Mouse (Mus musculus) forebrain, embryonic 14.5 days (tissue): ENCODE measurements at regions not wholly inside any gene's neighbourhood (a gene's known extent, or its start where the extent isn't known, plus 50 kb on each side); places are given as distances from the start of the nearest gene placed in this dataset.
A peak's percentile ranks its signal among the peaks of the same experiment; 100 is the strongest.

ENCODE experiments used
- ATAC-seq: fragments of 200-750 bp; cut with Nextera tagmentation; 2 replicates; pipeline ENCODE4 v1.8.0; 2017; ENCODE audit warnings: mild to moderate bottlenecking, moderate library complexity
- DNase-seq: peaks from one replicate; pipeline ENCODE4 v3.0.0-alpha.2; 2015; ENCODE audit warnings: low spot score
- H3K27ac ChIP-seq: fragments of 300-500 bp; sonication (generic); 2 replicates; pipeline ENCODE4 v1.5.1; 2014; ENCODE audit warnings: low read depth, mild to moderate bottlenecking, control low read depth, low read length, moderate library complexity
- H3K27me3 ChIP-seq: fragments of 300-500 bp; sonication (generic); replicated peaks from 2 replicates; pipeline ENCODE4 v1.6.1; 2014; ENCODE audit warnings: low read length, control low read depth, mixed read lengths; ENCODE audit not compliant: control insufficient read depth, insufficient read depth
- H3K36me3 ChIP-seq: fragments of 300-500 bp; sonication (generic); 2 replicates; pipeline ENCODE4 v1.6.1; 2014; ENCODE audit warnings: low read length, control low read depth; ENCODE audit not compliant: control insufficient read depth, insufficient read depth
- H3K4me1 ChIP-seq: fragments of 300-500 bp; sonication (generic); 2 replicates; pipeline ENCODE4 v1.6.1; 2014; ENCODE audit warnings: antibody characterized with exemption, low read length, control low read depth; ENCODE audit not compliant: control insufficient read depth, insufficient read depth
- H3K4me2 ChIP-seq: fragments of 300-500 bp; sonication (generic); 2 replicates; pipeline ENCODE4 v1.6.1; 2014; ENCODE audit warnings: mild to moderate bottlenecking, control low read depth, low read length
- H3K4me3 ChIP-seq: fragments of 300-500 bp; sonication (generic); 2 replicates; pipeline ENCODE4 v1.5.1; 2014; ENCODE audit warnings: low read depth, low read length, control low read depth
- H3K9ac ChIP-seq: fragments of 300-500 bp; sonication (generic); 2 replicates; pipeline ENCODE4 v1.6.1; 2014; ENCODE audit warnings: mild to moderate bottlenecking, low read length, control low read depth, moderate library complexity
- H3K9me3 ChIP-seq: fragments of 300-500 bp; sonication (generic); replicated peaks from 2 replicates; pipeline ENCODE4 v1.6.1; 2016; ENCODE audit warnings: low read length, control low read depth, mixed read lengths; ENCODE audit not compliant: control insufficient read depth
- WGBS: fragments of 180-500 bp; shearing (Covaris S2); extraction: QIAGEN DNeasy Blood & Tissue Kit; methylation state at CpG from one replicate; pipeline ENCODE4 v1.1.7; 2014; 5-methylcytosine and 5-hydroxymethylcytosine counted together

- peaks cover 7% of the 10 kb centered on the region for H3K4me1 ChIP-seq
- no peak overlapping the region for H3K27ac ChIP-seq
- ATAC-seq (no peak), DNase-seq (no peak)
- no peaks in the 10 kb centered on the region for H3K27me3 ChIP-seq
- H3K4me3 ChIP-seq, result no peak overlapping the region
- no peaks in the 10 kb centered on the region for H3K9me3 ChIP-seq
- H3K4me2 ChIP-seq, result no peak overlapping the region
- 94% methylated on average over 7 of the region's 7 CpGs for WGBS
- H3K36me3 ChIP-seq, result no peaks in the 10 kb centered on the region
- H3K9ac ChIP-seq, result no peak overlapping the region
These were observed 179.9 kb downstream of the Zfp36l1 start for GRCm38 (mm10) chr12:79932905-79933304.

DNA sequence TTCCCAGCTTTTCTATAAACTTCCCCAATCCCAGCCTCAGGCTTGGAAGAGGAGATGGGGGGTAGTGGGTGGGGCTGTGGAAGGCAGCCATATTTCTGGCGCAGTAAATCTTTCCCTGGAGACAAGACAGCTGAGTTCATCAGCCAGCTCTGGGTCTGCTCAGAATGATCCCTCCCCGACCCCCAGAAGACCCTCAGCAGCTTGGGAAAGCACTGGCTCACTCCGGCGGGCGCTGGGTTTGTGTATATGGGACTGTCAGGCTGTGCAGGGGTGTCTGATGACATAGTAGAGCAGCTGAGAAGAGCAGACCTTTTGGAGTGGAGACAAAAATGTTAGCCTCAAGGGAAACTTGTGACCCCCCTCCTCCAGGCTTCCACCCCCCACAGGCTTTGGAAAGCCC lies 181.4 kb downstream of the Zfp36l1 start:
- no peak overlapping the region for H3K4me3 ChIP-seq
- H3K27ac ChIP-seq, result no peak overlapping the region
- no peak overlapping the region for H3K9ac ChIP-seq
- no peak for DNase-seq
- ATAC-seq, result no peak
- H3K27me3 ChIP-seq, result no peaks in the 10 kb centered on the region
- no peaks in the 10 kb centered on the region for H3K36me3 ChIP-seq
- H3K9me3 ChIP-seq, result no peaks in the 10 kb centered on the region
- peaks cover 14% of the 10 kb centered on the region for H3K4me1 ChIP-seq
- H3K4me2 ChIP-seq, result no peak overlapping the region
- WGBS, result 80% methylated on average over 5 of the region's 5 CpGs

GRCm38 (mm10) chr12:79929846-79930245 lies 183.0 kb downstream of the Zfp36l1 start:
- no peaks in the 10 kb centered on the region for H3K36me3 ChIP-seq
- no peak overlapping the region for H3K4me2 ChIP-seq
- DNase-seq, result no peak
- peaks cover 28% of the 10 kb centered on the region for H3K4me1 ChIP-seq
- ATAC-seq, result no peak
- H3K27ac ChIP-seq, result no peak overlapping the region
- H3K9ac ChIP-seq, result no peak overlapping the region
- H3K9me3 ChIP-seq, result no peaks in the 10 kb centered on the region
- WGBS, result 88% methylated on average over 6 of the region's 6 CpGs
- no peaks in the 10 kb centered on the region for H3K27me3 ChIP-seq
- H3K4me3 ChIP-seq, result no peak overlapping the region

GRCm38 (mm10) chr12:79928739-79929380 lies 184.0 kb downstream of the Zfp36l1 start:
- H3K27me3 ChIP-seq, result no peaks in the 10 kb centered on the region
- H3K36me3 ChIP-seq, result no peaks in the 10 kb centered on the region
- peak overlapping the region; percentile 39; the same call in 1 of the 2 replicates for H3K27ac ChIP-seq
- no peak for ATAC-seq
- no peak for DNase-seq
- H3K4me1 ChIP-seq, result peaks cover 37% of the 10 kb centered on the region
- no peak overlapping the region for H3K4me2 ChIP-seq
- 59% methylated on average over 6 of the region's 6 CpGs for WGBS
- H3K4me3 ChIP-seq, result no peak overlapping the region
- no peak overlapping the region; the same call in 1 of the 2 replicates for H3K9ac ChIP-seq
- H3K9me3 ChIP-seq, result no peaks in the 10 kb centered on the region

DNA sequence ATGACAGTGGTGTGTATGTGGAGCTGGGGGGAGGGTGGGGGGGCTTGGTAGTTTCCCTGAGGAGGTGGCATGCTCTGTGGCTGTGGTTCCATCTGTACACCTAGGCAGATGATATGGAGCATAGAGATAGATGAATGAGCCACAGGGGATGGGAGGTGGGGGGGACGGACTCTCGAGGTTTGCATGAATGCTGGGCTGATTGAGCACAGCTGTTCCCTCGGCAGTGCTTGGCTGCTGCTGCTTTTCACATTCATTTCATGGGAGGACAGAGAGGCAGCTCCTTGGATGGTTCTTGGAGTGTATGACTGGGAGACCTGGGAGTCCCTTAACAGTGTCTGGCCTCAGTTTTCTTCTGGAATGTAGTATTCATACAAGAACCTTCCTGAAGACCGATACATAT lies 184.5 kb downstream of the Zfp36l1 start:
- Histone ChIP-seq H3K4me1 (peaks cover 37% of the 10 kb centered on the region), H3K4me2 (no peak overlapping the region), H3K9ac (no peak overlapping the region; the same call in 1 of the 2 replicates), H3K27me3 (no peaks in the 10 kb centered on the region), H3K4me3 (no peak overlapping the region), H3K9me3 (no peaks in the 10 kb centered on the region), H3K36me3 (no peaks in the 10 kb centered on the region), H3K27ac (peak overlapping the region; percentile 48; the same call in 1 of the 2 replicates)
- DNase-seq (peak; percentile 56), ATAC-seq (no peak)
- 48% methylated on average over 4 of the region's 4 CpGs for WGBS

GRCm38 (mm10) chr12:79925704-79926588 lies 186.9 kb downstream of the Zfp36l1 start:
- H3K36me3 ChIP-seq, result no peaks in the 10 kb centered on the region
- H3K27me3 ChIP-seq, result no peaks in the 10 kb centered on the region
- H3K4me1 ChIP-seq, result peaks cover 48% of the 10 kb centered on the region
- peak overlapping the region; percentile 16 for H3K4me2 ChIP-seq
- peak overlapping the region; percentile 96 for H3K27ac ChIP-seq
- 16% methylated on average over 6 of the region's 6 CpGs for WGBS
- H3K9me3 ChIP-seq, result no peaks in the 10 kb centered on the region
- ATAC-seq (peak; percentile 38), DNase-seq (peak; percentile 79)
- H3K9ac ChIP-seq, result peak overlapping the region; percentile 33
- H3K4me3 ChIP-seq, result no peak overlapping the region

DNA sequence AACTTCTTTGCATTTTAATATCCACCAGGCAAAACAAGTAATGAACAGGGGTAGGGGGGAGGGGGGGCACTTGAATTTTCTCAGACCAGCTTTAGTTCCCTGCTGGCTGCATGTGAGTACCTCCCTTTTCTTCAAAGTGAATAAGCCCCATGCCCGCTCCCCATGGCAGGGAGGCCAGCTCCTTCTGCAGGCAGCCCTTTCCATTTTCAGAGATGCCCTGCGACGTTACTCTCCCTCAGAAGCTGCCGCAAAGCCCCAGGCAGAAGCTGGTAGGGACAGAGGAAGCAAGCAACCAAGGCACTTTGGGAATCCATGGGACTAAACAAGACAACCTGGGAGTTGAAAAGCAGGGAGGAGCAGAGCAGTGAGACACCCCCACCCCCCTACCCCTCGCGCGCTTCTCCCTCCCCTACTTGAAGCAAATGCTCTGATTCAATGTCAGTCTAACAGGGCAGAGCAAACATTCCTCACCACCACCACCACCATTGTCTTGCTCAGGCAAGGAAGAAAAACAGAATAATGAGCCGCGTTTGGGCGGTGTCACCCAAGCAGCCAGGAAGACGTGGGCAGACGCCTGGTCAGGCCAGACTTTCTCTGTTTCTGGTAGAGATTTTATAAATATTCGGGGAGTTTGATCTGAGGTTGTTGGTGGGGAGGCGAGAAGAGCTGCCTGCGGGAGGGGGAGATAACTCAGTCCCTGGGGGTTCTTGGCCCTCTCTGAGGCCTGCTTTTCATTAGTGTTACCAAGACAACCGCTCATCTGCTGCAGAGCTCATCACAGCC lies 187.7 kb downstream of the Zfp36l1 start:
- peak overlapping the region; percentile 33 for H3K9ac ChIP-seq

GRCm38 (mm10) chr12:79923811-79924210 lies 189.0 kb downstream of the Zfp36l1 start:
- Histone ChIP-seq H3K4me1 (peaks cover 48% of the 10 kb centered on the region), H3K27ac (peak overlapping the region; percentile 96), H3K9ac (no peak overlapping the region), H3K27me3 (no peaks in the 10 kb centered on the region), H3K36me3 (no peaks in the 10 kb centered on the region), H3K4me3 (no peak overlapping the region), H3K9me3 (peaks cover 5% of the 10 kb centered on the region; the same call in 1 of the 2 replicates), H3K4me2 (no peak overlapping the region)
- DNase-seq (no peak), ATAC-seq (no peak)
- WGBS, result 87% methylated on average over 6 of the region's 6 CpGs

More for the DNA sequence above, 187.7 kb downstream of the Zfp36l1 start:
- Histone ChIP-seq H3K4me3 (no peak overlapping the region), H3K36me3 (no peaks in the 10 kb centered on the region), H3K27me3 (no peaks in the 10 kb centered on the region), H3K4me1 (peaks cover 48% of the 10 kb centered on the region), H3K27ac (peak overlapping the region; percentile 96), H3K4me2 (peak overlapping the region; percentile 16), H3K9me3 (peaks cover 2% of the 10 kb centered on the region; the same call in 1 of the 2 replicates)
- peak; percentile 80 for ATAC-seq
- WGBS, result 1% methylated on average over 16 of the region's 16 CpGs
- DNase-seq, result peak; percentile 90
